Mouse (Mus musculus) activated CD4-positive, CD25-positive, alpha-beta regulatory T cell, adult 4 months (primary cell): ENCODE data around the gene Olfr494. TPM values are rescaled to one million over a fixed set of nuclear protein-coding genes. Genes with fewer than 3 reads are reported as not detected.

Experiments
- ATAC-seq: one replicate; pipeline ENCODE4 v1.8.0; 2017
- polyA plus RNA-seq, 2 experiments: library from polyadenylated mRNA; unstranded; fragments of 100-300 nt; shearing (Covaris generic); gene quantifications; one replicate each; pipeline ENCODE4 v1.2.1; 2017

Gene Olfr494
- polyA plus RNA-seq, result not detected

- no peak for ATAC-seq
Observed at GRCm38 (mm10) chr7:108365035-108365434, at the start of gene Olfr494. Olfr494 (plus strand) TSS chr7:108365335.

GRCm38 (mm10) chr7:108323574-108323973, 41.6 kb upstream of the Olfr494 start, which contains the start of gene Olfr492:
Olfr492 (minus strand) TSS chr7:108323674.
- ATAC-seq, result no peak

DNA sequence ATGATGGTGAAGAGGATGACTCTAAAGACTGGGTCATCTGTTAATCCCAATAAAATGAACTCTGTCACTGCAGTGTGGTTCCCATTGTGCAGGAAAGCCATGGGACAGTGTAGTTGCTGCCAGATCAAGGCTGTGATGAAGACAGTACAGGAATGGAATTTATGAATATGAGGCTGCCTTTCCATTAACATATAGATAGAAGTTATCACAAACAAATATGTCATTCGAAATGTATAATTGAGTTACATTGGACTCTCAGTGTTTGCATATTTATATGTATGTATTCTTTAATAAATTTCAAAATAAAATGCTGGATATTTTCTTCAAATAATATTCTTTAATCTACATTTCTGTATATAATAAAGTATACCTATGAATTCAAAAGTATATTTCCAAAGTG, 18.3 kb upstream of the Olfr494 start, which contains the start of gene Olfr493:
Gene Olfr493 (minus strand): TSS at position 101 of the 400 bp plus-strand sequence.
- ATAC-seq, result no peak

- ATAC-seq, result no peak
Observed at GRCm38 (mm10) chr7:108392867-108393266, 27.7 kb downstream of the Olfr494 start, which contains the start of gene Olfr495. Olfr495 (plus strand) TSS chr7:108393167.

Other genes starting within 250 kb of the Olfr494 start
- not detected for gene Olfr484, start 237.9 kb upstream of the Olfr494 start, polyA plus RNA-seq
- not detected for gene Olfr485, start 205.5 kb upstream of the Olfr494 start, polyA plus RNA-seq
- gene Olfr486, start 192.6 kb upstream of the Olfr494 start, polyA plus RNA-seq, result not detected
- not detected for gene Olfr487, start 150.7 kb upstream of the Olfr494 start, polyA plus RNA-seq
- gene Olfr488, start 107.0 kb upstream of the Olfr494 start, polyA plus RNA-seq, result under 1 TPM in 1 of 2 experiments, not detected in 1; 0.09 TPM
- gene Olfr490, start 76.4 kb upstream of the Olfr494 start, polyA plus RNA-seq, result not detected
- not detected for gene Olfr491, start 51.9 kb upstream of the Olfr494 start, polyA plus RNA-seq
- gene Olfr492, start 41.7 kb upstream of the Olfr494 start, polyA plus RNA-seq, result not detected
- not detected for gene Olfr493, start 18.4 kb upstream of the Olfr494 start, polyA plus RNA-seq
- not detected for gene Olfr495, start 27.8 kb downstream of the Olfr494 start, polyA plus RNA-seq
- gene Olfr497, start 55.1 kb downstream of the Olfr494 start, polyA plus RNA-seq, result not detected
- gene Olfr498, start 100.0 kb downstream of the Olfr494 start, polyA plus RNA-seq, result not detected
- gene Olfr502, start 159.7 kb downstream of the Olfr494 start, polyA plus RNA-seq, result not detected
- not detected for gene Olfr503, start 179.2 kb downstream of the Olfr494 start, polyA plus RNA-seq
- gene Olfr504, start 200.5 kb downstream of the Olfr494 start, polyA plus RNA-seq, result not detected
- not detected for gene Olfr506, start 245.5 kb downstream of the Olfr494 start, polyA plus RNA-seq